Mouse (Mus musculus) neural tube, embryonic 11.5 days (tissue): Measurements from ENCODE around the gene Zfp800. TPM values are rescaled to one million over a fixed set of nuclear protein-coding genes. Genes with fewer than 3 reads are reported as not detected.

Experiments
- polyA plus RNA-seq: library from polyadenylated mRNA; unstranded; fragments of >200 nt; fragmentation: Nextera tagmentation; extraction: Ambion mirVana; gene quantifications from 2 replicates; pipeline ENCODE4 v1.2.1, GENCODE M21; 2014

The Zfp800 gene
- polyA plus RNA-seq, 1 experiment from 2014 or later: 23.2 TPM

Other genes with a start within 250 kb of the Zfp800 start
- 323 and 364 TPM in 2 replicates for gene Arf5, start 25.6 kb upstream of the Zfp800 start, polyA plus RNA-seq
- gene Fscn3, start 29.8 kb upstream of the Zfp800 start, polyA plus RNA-seq: 0.16 TPM in 1 of 2 replicates, not detected in the other
- 8.2 and 8.8 TPM in 2 replicates for gene Gcc1, start 30.4 kb upstream of the Zfp800 start, polyA plus RNA-seq
- not detected in 2 replicates for gene Pax4, start 51.3 kb upstream of the Zfp800 start, polyA plus RNA-seq
- gene Snd1, start 77.1 kb upstream of the Zfp800 start, polyA plus RNA-seq: 107 and 111 TPM in 2 replicates